Mouse (Mus musculus) olfactory bulb, adult 2 months (tissue): ENCODE measurements around the gene Zscan22. TPM values are rescaled to one million over a fixed set of nuclear protein-coding genes. Genes with fewer than 3 reads are reported as not detected.
"Not testable (repeated sequence)": the region's sequence is repeated elsewhere in the genome, so short reads cannot be mapped to it uniquely, and the experiment has no call there.

Experiments used
- H3K27ac ChIP-seq: fragments of 200-500 bp; 2 replicates; pipeline ENCODE4 v1.5.1; 2012; ENCODE audit warnings: low read depth, low read length; ENCODE audit not compliant: insufficient read depth
- H3K4me1 ChIP-seq: fragments of 200-500 bp; 2 replicates; pipeline ENCODE4 v1.6.1; 2012; ENCODE audit warnings: low read length; ENCODE audit not compliant: control insufficient read depth, insufficient read depth
- H3K4me3 ChIP-seq: fragments of 200-500 bp; 2 replicates; pipeline ENCODE4 v1.5.1; 2012; ENCODE audit warnings: mild to moderate bottlenecking, low read depth, low read length, moderate library complexity; ENCODE audit not compliant: insufficient read depth
- CTCF ChIP-seq: fragments of 200-500 bp; IDR thresholded peaks from 2 replicates; pipeline ENCODE4 v1.5.1; 2012; ENCODE audit warnings: low read depth, mild to moderate bottlenecking, low read length, moderate library complexity; ENCODE audit not compliant: insufficient read depth
- POLR2A ChIP-seq: fragments of 200-500 bp; IDR thresholded peaks from 2 replicates; pipeline ENCODE4 v1.6.1; 2012; ENCODE audit warnings: mild to moderate bottlenecking, low read depth, low read length, moderate library complexity; ENCODE audit not compliant: insufficient read depth
- WGBS: fragments of 180-500 bp; shearing (Covaris S2); methylation state at CpG from one replicate; pipeline ENCODE4 v1.1.7; 2018; 5-methylcytosine and 5-hydroxymethylcytosine counted together
- polyA plus RNA-seq: library from polyadenylated mRNA; stranded (reverse); fragments of >200 nt; gene quantifications from 2 replicates; pipeline ENCODE4 v1.2.4, GENCODE M21; 2012; ENCODE audit warnings: low replicate concordance; ENCODE audit not compliant: missing spikeins, insufficient read depth, insufficient read length

Gene Zscan22
- polyA plus RNA-seq, 1 experiment: not detected

GRCm38 (mm10) chr7:12921705-12922465, 24.3 kb downstream of the Zscan22 start, which contains the start of gene Rps5:
Rps5 (plus strand) TSS chr7:12922290.
- peak within 1 kb of the TSS; percentile 74 for H3K4me3 ChIP-seq
- under 1% methylated on average over 55 of the region's 55 CpGs for WGBS
- TF ChIP-seq POLR2A (peak; percentile 66), CTCF (peak; percentile 52; the same call in 1 of the 2 replicates)
- H3K27ac ChIP-seq: peak within 1 kb of the TSS; percentile 93
- H3K4me1 ChIP-seq: peaks cover 2% of the 10 kb centered on the region; the same call in 1 of the 2 replicates

- Histone ChIP-seq H3K27ac (no peak overlapping the region), H3K4me3 (peak overlapping the region; percentile 63), H3K4me1 (peaks cover 3% of the 10 kb centered on the region; the same call in 1 of the 2 replicates)
- TF ChIP-seq CTCF (no peak), POLR2A (no peak)
- WGBS: 2% methylated on average over 8 of the region's 8 CpGs
Observed at GRCm38 (mm10) chr7:12922729-12923128, 25.1 kb downstream of the Zscan22 start.

GRCm38 (mm10) chr7:12926316-12926715, 28.7 kb downstream of the Zscan22 start:
- H3K4me1 ChIP-seq: peaks cover 12% of the 10 kb centered on the region
- 82% methylated on average over 7 of the region's 7 CpGs for WGBS
- no peak for TF ChIP-seq CTCF
- no peak for TF ChIP-seq POLR2A
- no peak overlapping the region for H3K27ac ChIP-seq
- H3K4me3 ChIP-seq: no peak overlapping the region

GRCm38 (mm10) chr7:12927191-12927680, 29.6 kb downstream of the Zscan22 start, which contains the start of gene Rnf225:
Rnf225 (plus strand) TSS chr7:12927416.
- Histone ChIP-seq H3K27ac (no peak within 1 kb of the TSS), H3K4me1 (peaks cover 12% of the 10 kb centered on the region), H3K4me3 (peak within 1 kb of the TSS; percentile 18)
- WGBS: 43% methylated on average over 8 of the region's 8 CpGs
- no peak for TF ChIP-seq POLR2A
- no peak for TF ChIP-seq CTCF

GRCm38 (mm10) chr7:12927693-12928589, 30.3 kb downstream of the Zscan22 start:
- H3K4me3 ChIP-seq: peak overlapping the region; percentile 18
- TF ChIP-seq POLR2A (no peak), CTCF (peak; percentile 14; the same call in 1 of the 2 replicates)
- 9% methylated on average over 65 of the region's 65 CpGs for WGBS
- no peak overlapping the region for H3K27ac ChIP-seq
- H3K4me1 ChIP-seq: peaks cover 10% of the 10 kb centered on the region; the same call in 1 of the 2 replicates

- H3K4me1 ChIP-seq: no peaks in the 10 kb centered on the region
- no peak for TF ChIP-seq CTCF
- TF ChIP-seq POLR2A: no peak
- no peak overlapping the region for H3K4me3 ChIP-seq
- WGBS: 77% methylated on average over 4 of the region's 4 CpGs
- H3K27ac ChIP-seq: no peak overlapping the region
Observed at GRCm38 (mm10) chr7:12933615-12934140, 36.1 kb downstream of the Zscan22 start.

- H3K4me1 ChIP-seq: no peaks in the 10 kb centered on the region
- no peak for TF ChIP-seq POLR2A
- TF ChIP-seq CTCF: no peak
- WGBS: 77% methylated on average over 3 of the region's 3 CpGs
- no peak overlapping the region for H3K27ac ChIP-seq
- H3K4me3 ChIP-seq: no peak overlapping the region
Observed at GRCm38 (mm10) chr7:12934808-12935207, 37.2 kb downstream of the Zscan22 start.

- H3K4me3 ChIP-seq, H3K4me1 ChIP-seq, H3K27ac ChIP-seq: not testable (repeated sequence)
- WGBS: 91% methylated on average over 4 of the region's 4 CpGs
Observed at GRCm38 (mm10) chr7:12937254-12937803, 39.7 kb downstream of the Zscan22 start.
